Mouse (Mus musculus): ENCODE measurements around the gene Phlpp2. TPM values are rescaled to one million over a fixed set of nuclear protein-coding genes. Genes with fewer than 3 reads are reported as not detected.

The Phlpp2 gene
- total RNA-seq, 2 experiments from 2014 or later: 2.5 to 2.8 TPM

DNA sequence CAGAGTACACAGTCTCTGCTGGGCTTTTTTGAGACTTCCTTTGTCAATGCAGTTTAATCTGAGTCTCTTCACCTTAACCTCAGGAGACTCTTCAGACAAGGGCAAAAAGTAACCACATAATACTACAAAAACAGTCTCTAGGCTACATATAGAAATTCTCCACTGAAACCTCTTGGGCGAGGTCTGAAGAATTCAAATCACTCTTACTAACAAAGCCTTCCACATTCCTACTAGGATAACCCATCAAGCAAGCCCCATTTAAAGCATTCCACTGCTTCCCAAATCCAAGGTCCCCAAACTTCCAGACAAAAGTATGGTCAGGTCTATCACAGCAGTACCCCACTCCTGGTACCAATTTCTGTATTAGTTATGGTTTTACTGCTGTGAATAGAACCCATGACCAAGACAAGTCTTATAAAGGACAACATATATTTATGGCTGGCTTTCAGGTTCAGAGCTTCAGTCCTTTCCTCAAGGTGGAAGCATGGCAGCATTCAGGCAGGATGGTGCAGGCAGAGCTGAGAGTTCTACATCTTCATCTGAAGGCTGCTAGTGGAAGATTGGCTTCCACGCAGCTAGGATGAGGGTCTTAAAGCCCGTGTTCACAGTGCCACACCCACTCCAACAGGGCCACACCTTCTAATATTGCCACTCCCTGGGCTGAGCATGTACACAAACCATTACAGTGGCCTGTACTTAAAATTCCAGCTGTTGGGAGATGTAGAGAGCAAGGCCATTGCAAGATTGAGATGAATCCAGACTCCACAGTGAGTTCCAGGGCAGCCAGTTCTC is 22.6 kb downstream of the Phlpp2 start:
- intact Hi-C loops (cut with DNase I; ENCODE audit: low total_unique reads): no loop called here
- no peak for DNase-seq

DNA sequence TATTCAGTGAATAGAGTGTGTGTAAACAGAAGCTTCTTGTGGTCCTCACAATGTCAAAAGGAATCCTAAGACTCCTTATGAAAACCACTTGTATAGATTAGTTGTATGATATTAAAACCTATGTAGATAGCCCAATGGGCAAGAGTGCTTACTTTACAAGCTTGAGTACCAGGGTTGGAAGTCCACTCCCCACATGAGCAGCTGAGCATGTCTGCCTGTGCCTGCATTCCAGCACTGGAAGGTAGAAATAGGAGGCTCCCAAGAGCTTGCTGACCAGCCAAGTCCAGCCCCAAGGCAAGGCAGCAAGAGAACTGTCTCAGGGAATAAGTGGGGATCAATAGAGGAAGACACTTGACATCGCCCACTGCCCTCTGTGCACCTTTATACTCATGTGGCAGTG is 26.3 kb downstream of the Phlpp2 start:
- no peak for DNase-seq
- intact Hi-C loops (cut with DNase I; ENCODE audit: low total_unique reads): no loop called here

DNA sequence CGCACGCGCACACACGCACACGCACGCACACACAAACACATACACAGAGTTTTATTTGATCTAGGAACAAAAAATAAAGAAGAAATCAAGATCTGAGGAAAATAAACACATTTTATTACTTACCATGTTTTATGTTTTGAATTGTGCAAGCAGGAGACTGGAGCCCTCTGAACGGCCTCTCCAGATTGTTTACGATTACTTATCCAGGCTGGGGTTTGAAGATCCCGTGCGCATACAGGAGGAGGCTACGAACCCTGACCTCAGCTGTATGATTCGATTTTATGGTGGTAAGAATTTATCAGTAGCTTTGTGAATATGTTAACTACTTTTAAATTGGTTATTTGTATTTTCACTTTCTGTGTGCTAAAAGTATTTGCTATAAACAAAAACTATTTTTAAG is 27.0 kb downstream of the Phlpp2 start:
- no peak for DNase-seq
- intact Hi-C loops (cut with DNase I; ENCODE audit: low total_unique reads): no loop called here

GRCm38 (mm10) chr8:109902379-109902778 is 34.0 kb downstream of the Phlpp2 start:
- intact Hi-C loops (cut with DNase I; ENCODE audit: low total_unique reads): no loop called here

GRCm38 (mm10) chr8:109903909-109904469 is 35.6 kb downstream of the Phlpp2 start:
- no peak for DNase-seq
- intact Hi-C loops (cut with DNase I; ENCODE audit: low total_unique reads): no loop called here

More at GRCm38 (mm10) chr8:109902379-109902778, 34.0 kb downstream of the Phlpp2 start:
- DNase-seq: no peak

DNA sequence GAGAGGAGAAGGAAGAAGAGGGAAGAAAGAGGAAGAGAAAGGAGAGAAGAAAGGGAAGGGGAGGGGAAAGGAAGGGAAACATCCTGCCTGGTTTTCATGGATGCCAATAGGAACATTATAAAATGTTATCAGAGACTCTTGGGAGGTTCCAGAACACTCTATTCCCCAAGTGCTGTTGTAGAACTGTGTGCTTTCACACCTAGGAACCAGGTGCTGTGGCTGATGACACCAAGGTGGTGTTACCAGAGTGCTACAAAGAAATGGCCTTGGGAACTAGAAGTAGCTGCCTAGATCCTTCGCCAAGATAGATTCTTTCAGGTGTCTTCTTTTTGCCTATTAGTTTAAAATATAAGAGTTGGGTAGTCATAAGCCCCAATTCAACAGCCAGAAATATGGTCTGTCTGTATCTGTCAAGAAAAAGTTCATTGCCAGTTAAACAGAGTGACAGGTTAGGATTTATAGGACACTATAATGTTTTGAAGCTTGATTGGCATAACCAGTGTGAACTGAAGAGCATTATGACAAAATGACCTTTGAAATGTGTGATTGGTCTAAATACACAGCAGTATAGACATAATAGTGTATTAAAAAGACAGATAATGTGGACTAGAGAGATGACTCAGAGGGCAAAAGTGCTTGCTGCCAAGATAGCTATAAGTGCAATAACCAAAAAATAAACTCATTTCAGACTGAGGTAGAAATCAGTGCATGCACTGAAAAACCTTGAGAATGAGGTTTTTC is 36.8 kb downstream of the Phlpp2 start:
- intact Hi-C loops (cut with DNase I; ENCODE audit: low total_unique reads): loop anchor here (5.0 kb wide), 1 partner anchor 43 kb away; no protein-coding TSS in a partner anchor
- DNase-seq: no peak

DNA sequence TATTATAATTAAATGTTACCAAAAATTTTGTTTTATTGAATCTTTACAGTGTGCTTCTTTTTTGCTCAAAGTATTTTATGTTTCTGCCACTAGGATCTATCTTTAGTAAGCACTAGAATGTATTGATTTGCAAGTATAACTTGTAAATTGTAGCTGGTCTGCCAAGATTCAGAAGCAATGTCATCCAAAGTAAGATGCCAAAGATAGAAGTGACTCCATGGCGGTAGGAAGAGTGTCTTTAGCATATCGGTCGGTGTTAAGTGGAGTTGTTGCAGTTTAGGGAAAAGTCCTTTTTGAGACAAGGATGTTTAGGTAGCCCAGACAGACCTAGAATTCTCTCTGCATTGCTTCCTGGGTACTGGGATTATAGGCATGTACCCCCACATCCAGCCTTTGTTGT is 38.6 kb downstream of the Phlpp2 start:
- intact Hi-C loops (cut with DNase I; ENCODE audit: low total_unique reads): loop anchor here (5.0 kb wide), 1 partner anchor 45 kb away; no protein-coding TSS in a partner anchor
- DNase-seq: no peak

DNA sequence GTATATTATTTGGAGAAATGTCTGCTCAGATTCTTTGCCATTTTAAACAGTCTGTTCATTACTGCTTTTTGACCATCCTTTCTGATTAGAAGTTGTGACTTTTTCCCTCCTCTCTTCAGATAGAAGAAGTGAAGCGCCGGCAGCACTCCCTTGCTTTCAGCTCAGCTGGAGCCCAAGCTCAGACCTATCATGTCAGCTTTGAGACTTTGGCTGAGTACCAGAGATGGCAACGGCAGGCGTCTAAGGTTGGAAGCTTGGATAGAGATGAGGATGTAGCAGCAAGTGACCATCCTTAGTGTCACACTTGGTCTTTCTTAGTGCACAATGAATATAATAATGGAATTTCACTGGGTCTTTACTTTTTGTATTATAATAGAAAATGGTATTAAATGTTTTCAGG is 39.0 kb downstream of the Phlpp2 start:
- intact Hi-C loops (cut with DNase I; ENCODE audit: low total_unique reads): loop anchor here (5.0 kb wide), 1 partner anchor 45 kb away; no protein-coding TSS in a partner anchor
- DNase-seq: no peak

DNA sequence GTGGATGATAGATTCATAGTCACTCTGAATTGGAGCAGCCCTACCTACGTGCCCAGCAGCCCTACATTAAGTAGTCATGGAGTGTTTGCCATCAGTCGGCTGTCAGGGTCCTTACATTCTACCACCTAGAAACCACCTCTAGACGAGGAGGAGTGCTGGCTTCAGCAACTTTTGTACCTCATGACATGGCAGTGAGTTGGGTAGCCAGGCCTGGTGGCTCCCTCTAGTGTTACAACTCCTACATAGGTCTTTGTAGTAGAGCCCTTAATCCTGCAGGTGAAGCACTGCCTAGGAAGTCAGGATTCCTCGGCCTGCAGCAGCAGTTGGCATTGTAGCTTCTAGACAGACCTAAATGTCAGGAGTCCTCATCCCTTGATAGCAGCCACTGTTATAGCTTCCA is 48.9 kb downstream of the Phlpp2 start:
- intact Hi-C loops (cut with DNase I; ENCODE audit: low total_unique reads): loop anchor here (5.0 kb wide), 1 partner anchor 65 kb away; no protein-coding TSS in a partner anchor
- peak; percentile 31 for DNase-seq

GRCm38 (mm10) chr8:109920406-109921390 is 52.4 kb downstream of the Phlpp2 start:
- intact Hi-C loops (cut with DNase I; ENCODE audit: low total_unique reads): no loop called here
- peak; percentile 23 for DNase-seq

DNA sequence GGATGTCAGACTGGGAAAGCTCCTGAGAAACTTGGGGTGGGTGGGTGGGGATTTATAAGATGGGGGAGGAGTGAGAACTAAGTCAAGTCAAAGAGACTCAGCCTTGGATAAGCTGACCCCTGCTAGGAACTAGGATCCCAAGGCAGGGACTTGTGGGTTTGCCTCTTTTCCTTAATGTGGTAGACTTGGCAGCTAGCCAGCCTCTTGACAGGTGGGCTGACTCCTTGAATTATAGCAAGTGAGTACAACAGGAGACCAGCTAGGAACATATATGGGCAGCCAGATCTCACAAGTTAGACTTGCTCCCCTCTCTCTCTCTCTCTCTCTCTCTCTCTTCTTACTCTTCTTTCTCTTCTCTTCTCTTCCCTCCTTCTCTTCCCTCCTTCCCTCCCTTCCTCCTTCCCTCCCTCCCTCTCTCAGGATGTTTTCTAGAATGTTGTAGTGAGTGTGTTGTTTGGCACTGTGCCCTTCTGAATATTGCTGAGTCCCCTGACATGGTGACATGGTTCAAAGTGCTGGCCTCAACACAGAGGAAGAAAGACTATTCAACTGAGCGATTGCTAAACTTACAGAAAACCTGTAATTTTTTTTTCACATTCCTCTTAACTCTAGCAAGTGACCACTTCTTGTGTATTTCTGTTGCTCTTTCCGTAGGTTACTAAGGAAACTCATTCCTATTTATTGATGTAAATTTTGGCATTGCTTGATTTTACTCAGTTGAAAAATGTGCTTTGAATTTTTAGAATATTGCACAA is 73.4 kb downstream of the Phlpp2 start:
- DNase-seq: no peak
- intact Hi-C loops (cut with DNase I; ENCODE audit: low total_unique reads): no loop called here

- intact Hi-C loops (cut with DNase I; ENCODE audit: low total_unique reads): no loop called here
- DNase-seq: no peak
Measured at GRCm38 (mm10) chr8:109945153-109945632, 76.9 kb downstream of the Phlpp2 start.

GRCm38 (mm10) chr8:109945694-109946093 is 77.4 kb downstream of the Phlpp2 start:
- intact Hi-C loops (cut with DNase I; ENCODE audit: low total_unique reads): no loop called here
- no peak for DNase-seq

DNA sequence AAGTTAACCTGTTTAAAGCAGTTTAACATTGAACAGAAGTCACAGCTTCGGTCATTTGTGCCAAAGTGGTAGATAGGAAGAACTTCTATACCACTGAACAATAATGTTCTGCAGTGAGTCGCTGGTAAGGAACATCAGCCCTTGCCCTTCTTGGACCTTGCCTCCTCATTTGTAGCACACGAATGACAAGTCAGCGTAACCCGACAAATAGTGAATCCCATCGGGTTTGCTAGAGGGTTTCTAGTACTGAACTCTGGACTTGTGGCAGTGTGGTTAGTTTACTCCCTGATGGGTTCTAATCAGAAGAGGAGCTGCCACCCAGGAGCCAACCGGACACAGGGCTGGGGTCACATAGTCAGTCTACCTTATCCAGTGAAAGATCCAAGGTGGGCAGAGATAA is 77.9 kb downstream of the Phlpp2 start:
- intact Hi-C loops (cut with DNase I; ENCODE audit: low total_unique reads): no loop called here
- no peak for DNase-seq

- no peak for DNase-seq
- intact Hi-C loops (cut with DNase I; ENCODE audit: low total_unique reads): no loop called here
Measured at GRCm38 (mm10) chr8:109947447-109948284, 79.3 kb downstream of the Phlpp2 start.

GRCm38 (mm10) chr8:109948285-109948564 is 79.9 kb downstream of the Phlpp2 start:
- no peak for DNase-seq
- intact Hi-C loops (cut with DNase I; ENCODE audit: low total_unique reads): no loop called here

DNA sequence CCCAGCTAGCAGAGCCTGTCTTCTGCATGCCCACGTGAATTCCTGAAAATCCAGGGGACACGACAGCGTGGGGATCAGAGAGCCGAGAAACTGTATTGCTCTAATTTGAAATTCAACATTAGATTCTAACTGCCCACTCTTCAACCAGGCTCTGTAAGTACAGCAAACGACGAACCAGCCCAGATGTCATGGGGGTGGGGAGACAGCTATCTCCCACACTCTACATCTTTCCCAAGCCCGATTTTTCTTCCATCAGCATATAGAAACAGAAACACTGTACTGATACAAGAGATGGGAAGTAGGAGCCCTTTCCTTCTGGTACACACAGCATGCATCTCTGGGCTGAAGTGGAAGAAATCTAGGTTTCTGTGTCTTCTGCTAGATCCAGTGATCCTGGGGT is 83.8 kb downstream of the Phlpp2 start:
- intact Hi-C loops (cut with DNase I; ENCODE audit: low total_unique reads): no loop called here
- DNase-seq: no peak

DNA sequence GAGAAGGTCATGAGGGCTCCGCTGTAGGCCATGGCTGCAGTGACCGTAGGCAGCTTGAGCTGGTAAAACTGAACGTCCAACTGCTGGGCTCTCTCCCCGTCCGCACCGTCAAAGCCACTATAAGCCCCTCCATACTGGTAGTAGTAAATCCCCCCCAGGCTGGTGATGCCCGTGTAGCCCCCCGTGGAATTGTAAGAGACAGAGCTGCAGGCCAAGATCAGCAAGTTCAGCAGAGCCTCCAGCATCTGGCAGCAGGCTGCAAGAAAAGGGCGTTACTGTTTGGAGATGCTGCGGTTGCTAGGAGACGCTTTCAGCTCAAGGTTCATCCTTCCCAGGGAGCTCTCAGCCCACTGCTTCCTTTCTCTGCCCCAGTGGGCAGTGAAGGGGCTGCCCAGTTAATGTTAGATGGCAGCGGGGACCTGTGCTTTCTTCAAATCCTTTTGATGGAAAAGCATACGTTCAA is 86.2 kb downstream of the Phlpp2 start:
- DNase-seq: peak; percentile 43

More for the DNA sequence above, 86.2 kb downstream of the Phlpp2 start:
- intact Hi-C loops (cut with DNase I; ENCODE audit: low total_unique reads): no loop called here

Data from gastrocnemius, postnatal 14 days (tissue).